Comparison of ENCODE assay signal across 9 mouse cellular contexts in the genomic region with DNA sequence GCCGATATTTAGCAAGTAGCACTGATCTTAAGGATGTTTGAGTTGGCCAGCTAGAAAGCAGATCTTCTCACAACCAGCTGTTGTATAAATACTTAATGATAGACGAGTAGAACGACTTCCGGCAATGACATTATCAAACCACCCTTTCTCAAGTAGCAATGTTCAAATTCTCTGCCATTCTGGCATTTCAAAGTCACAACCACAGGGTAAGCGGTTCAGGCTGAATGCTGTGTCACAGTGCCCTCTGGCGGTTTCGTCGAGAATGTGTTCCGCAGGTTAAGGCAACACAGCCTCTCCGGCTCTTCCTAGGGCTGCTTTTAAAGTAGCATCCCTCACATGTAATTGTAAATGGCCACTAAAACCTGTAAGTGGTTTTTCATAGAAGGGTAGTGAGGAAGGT. TPM values are rescaled to one million over a fixed set of nuclear protein-coding genes. Genes with fewer than 3 reads are reported as not detected.
DNase-seq lines count a peak whose midpoint lies in the region; ATAC-seq and TF ChIP-seq lines count a peak whose summit lies in the region.
"Had no signal": no experiment of that assay in that cellular context is flagged by ENCODE, and none has a peak within 500 bp of the region (broad histone marks: within the 10 kb centered on the region; RNA-seq: fewer than 3 reads in every experiment).

No protein-coding gene starts in this region.

- H3K4me2 ChIP-seq in embryonic facial prominence, embryonic 11.5 days (ENCODE audit: low read depth, low read length): no peak overlapping the region
- no peak overlapping the region for H3K4me2 ChIP-seq in lung, embryonic 14.5 days
- H3K4me2 ChIP-seq: heart, embryonic 15.5 days had no signal

- peak; percentile 67 to 79 for DNase-seq in CD8-positive naive resting alpha-beta T cell, adult 2 months (ENCODE audit: low read depth in 2 of 2, low spot score in 2 of 2)
- peak; percentile 89 to 90 for DNase-seq in adrenal gland, postnatal 36 days
- DNase-seq in embryonic facial prominence, embryonic 11.5 days (ENCODE audit: low spot score): peak; percentile 91
- peak; percentile 47 to 65 for DNase-seq in heart, adult 9 months (ENCODE audit: low spot score in 2 of 2)
- DNase-seq in kidney, postnatal 4 days: peak; percentile 90 to 92
- peak; percentile 96 for DNase-seq in lung, embryonic 14.5 days
- DNase-seq in thymus, adult 18-20 months: peak; percentile 41 to 51

- no peak for TF ChIP-seq POLR2A in olfactory bulb, adult 2 months (IDR thresholded peaks at IDR 0.05; ENCODE audit: insufficient read depth, low read depth, low read length)

- H3K36me3 ChIP-seq in embryonic facial prominence, embryonic 11.5 days (replicated peaks; ENCODE audit: control insufficient read depth, insufficient read depth, low read depth, low read length): no peaks in the 10 kb centered on the region
- 0 out of 2 replicates have a peak, but pooled peaks cover 2% of the 10 kb centered on the region for H3K36me3 ChIP-seq in lung, embryonic 14.5 days (ENCODE audit: insufficient read depth)

- no peak overlapping the region for H3K9ac ChIP-seq in embryonic facial prominence, embryonic 11.5 days (replicated peaks; ENCODE audit: low read length)
- H3K9ac ChIP-seq in lung, embryonic 14.5 days: no peak overlapping the region
- H3K9ac ChIP-seq: heart, embryonic 15.5 days had no signal

- no peaks in the 10 kb centered on the region for H3K9me3 ChIP-seq in embryonic facial prominence, embryonic 11.5 days (replicated peaks; ENCODE audit: control insufficient read depth, low read length)
- no peaks in the 10 kb centered on the region for H3K9me3 ChIP-seq in lung, embryonic 14.5 days (ENCODE audit: low read depth, low read length)
- H3K9me3 ChIP-seq: heart, embryonic 15.5 days had no signal

- H3K27me3 ChIP-seq in embryonic facial prominence, embryonic 11.5 days (ENCODE audit: control insufficient read depth, insufficient read depth, low read length): no peaks in the 10 kb centered on the region
- no peaks in the 10 kb centered on the region for H3K27me3 ChIP-seq in lung, embryonic 14.5 days (ENCODE audit: insufficient read depth, low read length)
- H3K27me3 ChIP-seq: heart, embryonic 15.5 days had no signal

- no peak for ATAC-seq in embryonic facial prominence, embryonic 11.5 days (replicated peaks; ENCODE audit: insufficient number of reproducible peaks, low FRiP score, low TSS enrichment, low read depth)
- peak; percentile 83 for ATAC-seq in lung, embryonic 14.5 days (ENCODE audit: insufficient read depth)

- 11% methylated on average over 10 of the region's 10 CpGs for WGBS in embryonic facial prominence, embryonic 11.5 days
- 5% methylated on average over 10 of the region's 10 CpGs for WGBS in lung, embryonic 14.5 days
- WGBS in olfactory bulb, adult 2 months: 9% methylated on average over 10 of the region's 10 CpGs

- TF ChIP-seq CTCF in lung, embryonic 14.5 days (IDR thresholded peaks at IDR 0.05; ENCODE audit: low read depth): peak; percentile 96
- peak; percentile 82 for TF ChIP-seq CTCF in olfactory bulb, adult 2 months (IDR thresholded peaks at IDR 0.05; ENCODE audit: insufficient read depth, low read depth, low read length)

- no peaks in the 10 kb centered on the region for H3K4me1 ChIP-seq in embryonic facial prominence, embryonic 11.5 days (ENCODE audit: control insufficient read depth, insufficient read depth, low read length)
- no peaks in the 10 kb centered on the region for H3K4me1 ChIP-seq in lung, embryonic 14.5 days (ENCODE audit: insufficient read depth)
- no peaks in the 10 kb centered on the region for H3K4me1 ChIP-seq in olfactory bulb, adult 2 months (ENCODE audit: control insufficient read depth, insufficient read depth, low read length)
- H3K4me1 ChIP-seq: heart, embryonic 15.5 days had no signal

- no peak overlapping the region for H3K27ac ChIP-seq in embryonic facial prominence, embryonic 11.5 days (replicated peaks; ENCODE audit: low read depth, low read length)
- no peak overlapping the region for H3K27ac ChIP-seq in lung, embryonic 14.5 days (ENCODE audit: low read depth)
- no peak overlapping the region for H3K27ac ChIP-seq in olfactory bulb, adult 2 months (ENCODE audit: insufficient read depth, low read depth, low read length)
- H3K27ac ChIP-seq: heart, embryonic 15.5 days had no signal

- no peak overlapping the region for H3K4me3 ChIP-seq in embryonic facial prominence, embryonic 11.5 days (ENCODE audit: low read depth, low read length)
- H3K4me3 ChIP-seq in lung, embryonic 14.5 days (ENCODE audit: low read depth, low read length): no peak overlapping the region
- H3K4me3 ChIP-seq in olfactory bulb, adult 2 months (ENCODE audit: insufficient read depth, low read depth, low read length): no peak overlapping the region
- H3K4me3 ChIP-seq: heart, embryonic 15.5 days had no signal

RNA-seq across cellular contexts. Expression of a gene that starts 25.8 kb away (rescaled TPM):
- 100 to 1,000 TPM; 115 to 120 TPM for total RNA-seq in adrenal gland, postnatal 36 days (2021)
- polyA plus RNA-seq in embryonic facial prominence, embryonic 11.5 days (2014; fragmentation: Nextera tagmentation; extraction: Ambion mirVana): 340 and 341 TPM in 2 replicates
- 356 and 358 TPM in 2 replicates for polyA plus RNA-seq in lung, embryonic 14.5 days (2014; fragmentation: Nextera tagmentation; extraction: Ambion mirVana)
- not detected in 2 replicates for polyA plus RNA-seq in olfactory bulb, adult 2 months (2012; ENCODE audit: insufficient read depth, insufficient read length, low replicate concordance, missing spikeins)

RNA-seq across cellular contexts. Expression of a gene that starts 39.0 kb away (rescaled TPM):
- 100 to 1,000 TPM; 138 to 147 TPM for total RNA-seq in adrenal gland, postnatal 36 days (2021)
- polyA plus RNA-seq in embryonic facial prominence, embryonic 11.5 days (2014; fragmentation: Nextera tagmentation; extraction: Ambion mirVana): 448 and 468 TPM in 2 replicates
- 420 and 425 TPM in 2 replicates for polyA plus RNA-seq in lung, embryonic 14.5 days (2014; fragmentation: Nextera tagmentation; extraction: Ambion mirVana)
- not detected in 2 replicates for polyA plus RNA-seq in olfactory bulb, adult 2 months (2012; ENCODE audit: insufficient read depth, insufficient read length, low replicate concordance, missing spikeins)

RNA-seq across cellular contexts. Expression of a gene that starts 58.9 kb away (rescaled TPM):
- 10 to 100 TPM; 25.3 to 26.5 TPM for total RNA-seq in adrenal gland, postnatal 36 days (2021)
- polyA plus RNA-seq in embryonic facial prominence, embryonic 11.5 days (2014; fragmentation: Nextera tagmentation; extraction: Ambion mirVana): 50.5 and 56.3 TPM in 2 replicates
- 124 and 129 TPM in 2 replicates for polyA plus RNA-seq in lung, embryonic 14.5 days (2014; fragmentation: Nextera tagmentation; extraction: Ambion mirVana)
- not detected in 2 replicates for polyA plus RNA-seq in olfactory bulb, adult 2 months (2012; ENCODE audit: insufficient read depth, insufficient read length, low replicate concordance, missing spikeins)

Comparison
In these comparisons a context has a peak if more than half of its experiments do, and no peak if none do; other contexts are left out.
1. DNase-seq: peak in every context shown above with its lines; median percentile 96 in lung, embryonic 14.5 days; 91 in embryonic facial prominence, embryonic 11.5 days; 91 in kidney, postnatal 4 days; 90 in adrenal gland, postnatal 36 days; 73 in CD8-positive naive resting alpha-beta T cell, adult 2 months; 56 in heart, adult 9 months; 46 in thymus, adult 18-20 months.
2. RNA of a gene that starts 25.8 kb away (polyA plus RNA-seq): 356 to 358 TPM in lung, embryonic 14.5 days and 340 to 341 TPM in embryonic facial prominence, embryonic 11.5 days; not detected in olfactory bulb, adult 2 months; every median in the first group is over 100 times any median in the second.
3. RNA of a gene that starts 58.9 kb away (polyA plus RNA-seq): 124 to 129 TPM in lung, embryonic 14.5 days and 50.5 to 56.3 TPM in embryonic facial prominence, embryonic 11.5 days; not detected in olfactory bulb, adult 2 months; every median in the first group is over 10 times any median in the second.